Mouse (Mus musculus) olfactory bulb, adult 2 months (tissue): ENCODE data around the gene Tsga10.

ENCODE experiments used
- CTCF ChIP-seq: fragments of 200-500 bp; IDR thresholded peaks from 2 replicates; pipeline ENCODE4 v1.5.1; 2012; ENCODE audit warnings: low read depth, mild to moderate bottlenecking, low read length, moderate library complexity; ENCODE audit not compliant: insufficient read depth
- POLR2A ChIP-seq: fragments of 200-500 bp; IDR thresholded peaks from 2 replicates; pipeline ENCODE4 v1.6.1; 2012; ENCODE audit warnings: mild to moderate bottlenecking, low read depth, low read length, moderate library complexity; ENCODE audit not compliant: insufficient read depth

DNA sequence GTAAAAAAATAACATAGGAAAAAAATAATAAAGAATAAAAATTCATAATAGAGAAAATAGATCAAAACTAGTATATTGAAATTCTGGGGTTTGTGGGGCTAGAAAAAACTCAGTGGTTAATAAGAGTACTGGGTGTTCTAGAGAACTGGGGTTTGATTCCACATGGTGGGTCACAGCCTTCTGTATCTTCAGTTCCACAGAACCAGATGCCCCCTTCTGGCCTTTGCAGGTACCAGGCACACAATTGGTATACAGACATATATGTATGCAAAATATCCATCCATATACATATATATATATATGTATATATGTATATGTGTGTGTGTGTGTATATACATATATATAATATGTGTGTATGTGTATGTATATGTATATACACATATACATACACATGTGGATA is 106.8 kb downstream of the Tsga10 start:
- TF ChIP-seq CTCF (no peak), POLR2A (no peak)
